Mouse (Mus musculus) CH12.LX (cell line): ENCODE data around the gene Hsdl2.

Experiments used
- CTCF ChIP-seq, 2 experiments: IDR thresholded peaks in 1 of 2; conservative IDR thresholded peaks in 1 of 2; 2 replicates each; pipeline ENCODE4 v1.5.1; 2011 to 2012; ENCODE audit warnings: low read depth in 2 of 2, low read length in 2 of 2, improper control_type of control experiment in 1 of 2, inconsistent platforms in 1 of 2, mild to moderate bottlenecking in 1 of 2, moderate library complexity in 1 of 2
- EP300 ChIP-seq: IDR thresholded peaks from 2 replicates; pipeline ENCODE4 v1.6.1; 2011; ENCODE audit warnings: low read length, improper control_type of control experiment
- MAX ChIP-seq: IDR thresholded peaks from 2 replicates; pipeline ENCODE4 v1.6.1; 2011; ENCODE audit warnings: low read length, improper control_type of control experiment
- MAZ ChIP-seq: IDR thresholded peaks from 2 replicates; pipeline ENCODE4 v1.6.1; 2012; ENCODE audit warnings: low read depth, mild to moderate bottlenecking, inconsistent platforms, low read length, improper control_type of control experiment, moderate library complexity
- PAX5 ChIP-seq: IDR thresholded peaks from 2 replicates; pipeline ENCODE4 v1.6.1; 2012; ENCODE audit warnings: low read length, inconsistent platforms, mixed read lengths
- RAD21 ChIP-seq: IDR thresholded peaks from 2 replicates; pipeline ENCODE4 v1.6.1; 2011; ENCODE audit warnings: low read depth, mild to moderate bottlenecking, low read length, improper control_type of control experiment, moderate library complexity

GRCm38 (mm10) chr4:59628255-59628654, 46.9 kb downstream of the Hsdl2 start:
- TF ChIP-seq CTCF (conservative IDR thresholded peaks at IDR 0.05 in 1 of 2, IDR thresholded peaks at IDR 0.05 in 1 of 2; ENCODE audit: low read depth in 2 of 2, low read length in 2 of 2) (no peak), PAX5 (no peak), RAD21 (no peak), MAX (no peak), EP300 (no peak), MAZ (no peak)
